ENCODE assay signal across 26 mouse cellular contexts in the genomic region with DNA sequence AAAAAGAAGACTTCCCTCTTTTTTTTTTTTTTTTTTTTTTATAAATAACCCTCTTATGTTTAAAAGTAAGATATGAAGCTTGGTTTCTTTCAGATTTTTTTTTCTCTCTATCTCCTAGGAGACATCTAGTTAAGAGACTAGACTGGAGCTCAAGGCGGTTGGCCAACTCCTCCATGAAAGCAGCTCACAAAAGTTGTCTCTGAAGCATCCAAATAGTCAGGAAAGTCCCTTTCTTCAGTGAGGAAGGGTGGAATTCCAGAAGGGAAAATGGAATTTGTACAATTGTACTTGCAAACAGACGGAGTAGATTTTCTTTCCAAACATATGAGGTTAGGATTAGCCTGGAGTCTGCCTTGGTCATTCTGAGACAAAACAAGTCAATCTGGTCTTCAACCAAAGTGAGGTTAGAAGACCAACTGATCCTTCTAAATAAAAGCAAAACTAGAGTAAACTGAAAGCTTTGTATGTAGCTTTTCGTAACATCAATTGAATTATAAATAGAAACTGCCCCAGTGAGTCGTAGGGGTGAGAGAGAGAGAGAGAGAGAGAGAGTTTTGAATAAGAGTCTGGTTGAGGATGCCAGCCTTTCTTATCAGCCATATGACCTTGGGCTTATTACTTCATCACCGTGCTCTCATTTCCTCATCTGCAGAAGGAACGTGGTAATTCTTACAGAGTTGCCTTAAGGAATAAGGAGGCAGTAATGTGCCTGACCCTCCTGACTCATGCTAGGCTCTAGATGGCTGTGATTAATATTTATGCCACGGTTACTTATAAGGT. TPM values are rescaled to one million over a fixed set of nuclear protein-coding genes. Genes with fewer than 3 reads are reported as not detected.
DNase-seq lines count a peak whose midpoint lies in the region; ATAC-seq and TF ChIP-seq lines count a peak whose summit lies in the region.
"Had no signal": no experiment of that assay in that cellular context is flagged by ENCODE, and none has a peak within 500 bp of the region (broad histone marks: within the 10 kb centered on the region; RNA-seq: fewer than 3 reads in every experiment).

No protein-coding gene starts in this region.

- TF ChIP-seq EP300 in liver, postnatal 0 days (IDR thresholded peaks at IDR 0.05; ENCODE audit: low read depth), result no peak

- no peak for TF ChIP-seq CTCF in liver, adult 2 months (IDR thresholded peaks at IDR 0.05; ENCODE audit: low read depth, low read length)
- no peak for TF ChIP-seq CTCF in liver, postnatal 0 days (IDR thresholded peaks at IDR 0.05; ENCODE audit: low read depth)

- H3K36me3 ChIP-seq in liver, adult 2 months (ENCODE audit: control insufficient read depth, insufficient read depth, low read length), result no peaks in the 10 kb centered on the region
- H3K36me3 ChIP-seq in liver, postnatal 0 days (replicated peaks; ENCODE audit: insufficient read depth, low read length), result no peaks in the 10 kb centered on the region
- H3K36me3 ChIP-seq in macrophage (ENCODE audit: inconsistent target), result no peaks in the 10 kb centered on the region
- no peaks in the 10 kb centered on the region for H3K36me3 ChIP-seq in forebrain, embryonic 14.5 days (ENCODE audit: control insufficient read depth, insufficient read depth, low read length)
- H3K36me3 ChIP-seq: hindbrain, embryonic 13.5 days; intestine, embryonic 15.5 days; lung, embryonic 15.5 days; midbrain, embryonic 10.5 days had no signal

- no peaks in the 10 kb centered on the region for H3K9me3 ChIP-seq in liver, postnatal 0 days (ENCODE audit: low read length)
- no peaks in the 10 kb centered on the region for H3K9me3 ChIP-seq in forebrain, embryonic 14.5 days (replicated peaks; ENCODE audit: control insufficient read depth, low read length)
- H3K9me3 ChIP-seq: hindbrain, embryonic 13.5 days; intestine, embryonic 15.5 days; lung, embryonic 15.5 days; midbrain, embryonic 10.5 days had no signal

- WGBS in liver, adult 2 months, result 68% methylated on average over 7 of the region's 7 CpGs
- 54% methylated on average over 7 of the region's 7 CpGs for WGBS in liver, postnatal 0 days (ENCODE audit: insufficient replicate concordance)
- WGBS in macrophage (ENCODE audit: missing documents), result 38% methylated on average over 7 of the region's 7 CpGs
- 80% methylated on average over 7 of the region's 7 CpGs for WGBS in forebrain, embryonic 14.5 days

- H3K27me3 ChIP-seq in liver, adult 2 months (ENCODE audit: control insufficient read depth, insufficient read depth, low read length), result no peaks in the 10 kb centered on the region
- H3K27me3 ChIP-seq in liver, postnatal 0 days (ENCODE audit: insufficient read depth, low read length), result no peaks in the 10 kb centered on the region
- H3K27me3 ChIP-seq in forebrain, embryonic 14.5 days (replicated peaks; ENCODE audit: control insufficient read depth, insufficient read depth, low read length), result no peaks in the 10 kb centered on the region
- H3K27me3 ChIP-seq: CH12.LX; hindbrain, embryonic 13.5 days; intestine, embryonic 15.5 days; lung, embryonic 15.5 days had no signal

- ATAC-seq in liver, postnatal 0 days, result no peak
- no peak for ATAC-seq in forebrain, embryonic 14.5 days
- ATAC-seq: forebrain, embryonic 16.5 days; intestine, embryonic 15.5 days had no signal

- no peak overlapping the region for H3K4me2 ChIP-seq in liver, postnatal 0 days (ENCODE audit: low read depth, low read length)
- no peak overlapping the region for H3K4me2 ChIP-seq in forebrain, embryonic 14.5 days (ENCODE audit: low read length)
- H3K4me2 ChIP-seq: hindbrain, embryonic 13.5 days; intestine, embryonic 15.5 days; lung, embryonic 15.5 days had no signal

- no peaks in the 10 kb centered on the region for H3K79me2 ChIP-seq in liver, adult 2 months (ENCODE audit: control insufficient read depth, insufficient read depth, low read length)
- H3K79me2 ChIP-seq in macrophage (ENCODE audit: inconsistent target), result no peaks in the 10 kb centered on the region

- H3K4me3 ChIP-seq in liver, adult 2 months (ENCODE audit: insufficient read depth, low read depth, low read length), result no peak overlapping the region
- H3K4me3 ChIP-seq in liver, postnatal 0 days (ENCODE audit: low read depth, low read length), result no peak overlapping the region
- H3K4me3 ChIP-seq in macrophage (ENCODE audit: inconsistent target), result no peak overlapping the region
- H3K4me3 ChIP-seq in forebrain, embryonic 14.5 days (ENCODE audit: low read depth, low read length), result no peak overlapping the region
- H3K4me3 ChIP-seq: hindbrain, embryonic 13.5 days; intestine, embryonic 15.5 days; lung, embryonic 15.5 days; midbrain, embryonic 10.5 days had no signal

- H3K27ac ChIP-seq in liver, adult 2 months (replicated peaks; ENCODE audit: insufficient read depth, low read depth, low read length), result no peak overlapping the region
- no peak overlapping the region for H3K27ac ChIP-seq in liver, postnatal 0 days (ENCODE audit: low read depth)
- H3K27ac ChIP-seq in macrophage, result peak overlapping the region; percentile 74
- no peak overlapping the region for H3K27ac ChIP-seq in forebrain, embryonic 14.5 days (ENCODE audit: low read depth, low read length)
- H3K27ac ChIP-seq: hindbrain, embryonic 13.5 days; intestine, embryonic 15.5 days; lung, embryonic 15.5 days; midbrain, embryonic 10.5 days had no signal

- DNase-seq in liver, adult 2 months (ENCODE audit: extremely low read depth, low read depth, low spot score), result peak; percentile 22
- DNase-seq in liver, postnatal 0 days, result no peak
- DNase-seq in 416B (ENCODE audit: low read depth) (peak; percentile 88), NIH3T3 (ENCODE audit: low read depth) (peak; percentile 54)
- no peak for DNase-seq in testis, postnatal 10 days (ENCODE audit: low spot score)
- DNase-seq in forebrain, embryonic 14.5 days (ENCODE audit: low spot score), result no peak
- no peak for DNase-seq in ovary, adult 18-20 months (ENCODE audit: low spot score)
- DNase-seq: adrenal gland, postnatal 14 days; cerebellum, postnatal 10 days; kidney, postnatal 4 days; liver; thymus, postnatal 36 days had no signal

- no peaks in the 10 kb centered on the region for H3K4me1 ChIP-seq in liver, adult 2 months (ENCODE audit: control insufficient read depth, insufficient read depth, low read length)
- H3K4me1 ChIP-seq in liver, postnatal 0 days (ENCODE audit: insufficient read depth), result no peaks in the 10 kb centered on the region
- H3K4me1 ChIP-seq in forebrain, embryonic 14.5 days (ENCODE audit: control insufficient read depth, insufficient read depth, low read length), result peaks cover 5% of the 10 kb centered on the region; the same call in 1 of the 2 replicates
- H3K4me1 ChIP-seq: hindbrain, embryonic 13.5 days; intestine, embryonic 15.5 days; midbrain, embryonic 10.5 days had no signal

- no peak overlapping the region for H3K9ac ChIP-seq in liver, adult 2 months (ENCODE audit: low read depth, low read length)
- H3K9ac ChIP-seq in liver, postnatal 0 days (replicated peaks), result no peak overlapping the region
- H3K9ac ChIP-seq in forebrain, embryonic 14.5 days (ENCODE audit: low read length), result no peak overlapping the region
- H3K9ac ChIP-seq: hindbrain, embryonic 13.5 days; intestine, embryonic 15.5 days; lung, embryonic 15.5 days had no signal

- no peak for TF ChIP-seq POLR2A in liver, adult 2 months (IDR thresholded peaks at IDR 0.05; ENCODE audit: extremely low read depth, insufficient read depth, low read length)

RNA-seq across cellular contexts. Expression of gene Tnfsf18, which starts 2.6 kb away (rescaled TPM):
- total RNA-seq in liver, adult 2 months (2014; rRNA removed), result not detected in 2 replicates
- not detected in 2 replicates for polyA plus RNA-seq in liver, adult 2 months (2012; rRNA removed)
- polyA plus RNA-seq in liver, postnatal 0 days (2015; fragmentation: Nextera tagmentation; extraction: Ambion mirVana), result not detected in 2 replicates
- total RNA-seq in macrophage (2018; cell fraction: chromatin; rRNA removed), result under 1 TPM in 6 of 26 experiments, not detected in 20; 0.36 to 0.73 (median 0.46) TPM
- total RNA-seq in macrophage (2018; cell fraction: cytosol; rRNA removed), result 1 to 10 TPM in 11 of 26 experiments, under 1 TPM in 15; 0.06 to 2.3 (median 0.89) TPM
- 1 to 10 TPM in 10 of 26 experiments, under 1 TPM in 12, not detected in 4; 0.22 to 1.9 (median 0.88) TPM for total RNA-seq in macrophage (2018; cell fraction: nucleus; rRNA removed)
- 0.42 to 0.97 TPM in 2 of 3 replicates, not detected in the other for polyA plus RNA-seq in macrophage (2018)
- not detected in 2 replicates for polyA plus RNA-seq in forebrain, embryonic 14.5 days (2014; fragmentation: Nextera tagmentation; extraction: Ambion mirVana)
- total RNA-seq: adrenal gland, postnatal 14 days; layer of hippocampus, postnatal 25 days; left cerebral cortex, postnatal 36 days had no signal
- polyA plus RNA-seq: forebrain, embryonic 16.5 days; gonadal fat pad, adult 2 months; heart, postnatal 0 days; hindbrain, embryonic 13.5 days; intestine, embryonic 15.5 days; kidney, embryonic 14.5 days; midbrain, embryonic 10.5 days; neural tube, embryonic 14.5 days; testis, adult 2 months had no signal

Comparison
In these comparisons a context has a peak if more than half of its experiments do, and no peak if none do; other contexts are left out.
1. DNase-seq: peak in liver, adult 2 months (single experiment), 416B (single experiment) and NIH3T3 (single experiment); none in liver, postnatal 0 days (single experiment), testis, postnatal 10 days (single experiment), forebrain, embryonic 14.5 days (single experiment) and ovary, adult 18-20 months (single experiment).